Mouse (Mus musculus): ENCODE measurements at regions not wholly inside any gene's neighbourhood (a gene's known extent, or its start where the extent isn't known, plus 50 kb on each side); places are given as distances from the start of the nearest gene placed in this dataset.

DNA sequence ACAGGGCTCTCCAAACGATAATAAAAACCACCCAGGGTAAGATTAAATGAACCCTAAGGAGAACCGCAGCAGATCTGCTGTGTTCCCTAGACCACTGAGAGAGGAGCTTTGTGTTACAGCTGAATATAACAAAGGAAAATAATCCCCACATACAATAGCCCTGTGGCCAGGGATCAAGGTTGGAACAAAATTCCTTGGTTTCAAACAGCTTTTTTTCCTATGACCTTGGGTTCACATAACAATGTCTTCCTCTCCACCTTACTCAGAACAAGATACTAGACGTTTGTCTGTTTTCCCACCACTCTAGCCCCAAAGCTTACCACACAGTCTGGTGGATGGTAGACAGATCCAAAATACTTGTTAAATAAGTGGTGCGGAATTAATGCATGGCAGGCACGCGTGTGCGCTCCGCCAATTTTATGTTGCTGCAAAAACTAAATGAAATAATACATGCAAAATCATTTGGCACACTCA is 281.0 kb downstream of the Galc start:
- TF ChIP-seq CTCF (IDR thresholded peaks at IDR 0.05; ENCODE audit: control insufficient read depth, insufficient read depth, insufficient replicate concordance, low read depth, low read length) (no peak), POLR2A (IDR thresholded peaks at IDR 0.05; ENCODE audit: control insufficient read depth, low read depth, low read length) (no peak)

Measured in testis, adult 2 months (tissue).